Mouse (Mus musculus): ENCODE data around the gene Pdgfd. TPM values are rescaled to one million over a fixed set of nuclear protein-coding genes. Genes with fewer than 3 reads are reported as not detected.

Gene Pdgfd
- polyA plus RNA-seq, 2 experiments = 0.20 to 0.66 TPM

DNA sequence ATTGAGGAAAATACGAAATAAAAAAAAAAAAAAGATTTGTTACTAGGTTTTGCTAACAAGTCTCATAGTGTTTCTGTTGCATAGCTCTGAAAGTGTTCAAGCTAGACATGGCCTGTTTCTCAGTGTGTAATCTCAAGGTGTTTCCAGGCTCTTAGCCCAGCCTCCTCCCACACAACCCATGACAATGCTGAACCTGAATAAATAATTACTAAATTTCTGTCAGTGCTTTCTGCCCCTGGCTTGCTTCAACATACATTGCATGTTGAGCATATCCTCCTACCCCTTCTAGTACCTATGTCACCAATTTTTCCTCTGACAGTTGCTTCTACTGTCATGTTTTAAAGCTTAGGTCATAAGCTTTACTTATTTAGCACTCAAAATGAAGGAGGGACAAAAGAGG lies 171.0 kb downstream of the Pdgfd start:
- H3K4me2 ChIP-seq (ENCODE audit: low read depth) = no peak overlapping the region
- H3K36me3 ChIP-seq (replicated peaks; ENCODE audit: control insufficient read depth, insufficient read depth, low read depth) = no peaks in the 10 kb centered on the region
- H3K9ac ChIP-seq (replicated peaks) = no peak overlapping the region
- H3K9me3 ChIP-seq (ENCODE audit: control insufficient read depth, low read length) = no peaks in the 10 kb centered on the region
- no peak overlapping the region for H3K4me3 ChIP-seq (ENCODE audit: insufficient read depth in 1 of 2, low read depth in 2 of 2, low read length in 2 of 2)
- DNase-seq (ENCODE audit: low read depth in 3 of 3, low spot score in 3 of 3) (no peak), ATAC-seq (ENCODE audit: insufficient read depth) (no peak)
- H3K27ac ChIP-seq = no peak overlapping the region
- H3K27me3 ChIP-seq (ENCODE audit: control insufficient read depth, insufficient read depth, low read length) = no peaks in the 10 kb centered on the region
- no peaks in the 10 kb centered on the region for H3K4me1 ChIP-seq (replicated peaks; ENCODE audit: control insufficient read depth in 2 of 2, insufficient read depth in 2 of 2, low read length in 1 of 2)
- 41% methylated on average over 1 of the region's 1 CpGs for WGBS (ENCODE audit: insufficient replicate concordance)
- TF ChIP-seq CTCF (IDR thresholded peaks at IDR 0.05; ENCODE audit: low read depth) (no peak), EP300 (IDR thresholded peaks at IDR 0.05; ENCODE audit: low read depth) (no peak)

GRCm38 (mm10) chr9:6340750-6341149 lies 172.4 kb downstream of the Pdgfd start:
- Histone ChIP-seq H3K9me3 (ENCODE audit: control insufficient read depth, low read length) (no peaks in the 10 kb centered on the region), H3K36me3 (replicated peaks; ENCODE audit: control insufficient read depth, insufficient read depth, low read depth) (no peaks in the 10 kb centered on the region), H3K27me3 (ENCODE audit: control insufficient read depth, insufficient read depth, low read length) (no peaks in the 10 kb centered on the region), H3K4me1 (replicated peaks; ENCODE audit: control insufficient read depth in 2 of 2, insufficient read depth in 2 of 2, low read length in 1 of 2) (no peaks in the 10 kb centered on the region), H3K27ac (no peak overlapping the region), H3K4me2 (ENCODE audit: low read depth) (no peak overlapping the region), H3K9ac (replicated peaks) (no peak overlapping the region), H3K4me3 (ENCODE audit: insufficient read depth in 1 of 2, low read depth in 2 of 2, low read length in 2 of 2) (no peak overlapping the region)
- no peak for DNase-seq (ENCODE audit: low read depth in 3 of 3, low spot score in 3 of 3)
- TF ChIP-seq CTCF (IDR thresholded peaks at IDR 0.05; ENCODE audit: low read depth) (no peak), EP300 (IDR thresholded peaks at IDR 0.05; ENCODE audit: low read depth) (no peak)
- ATAC-seq (ENCODE audit: insufficient read depth) = no peak

DNA sequence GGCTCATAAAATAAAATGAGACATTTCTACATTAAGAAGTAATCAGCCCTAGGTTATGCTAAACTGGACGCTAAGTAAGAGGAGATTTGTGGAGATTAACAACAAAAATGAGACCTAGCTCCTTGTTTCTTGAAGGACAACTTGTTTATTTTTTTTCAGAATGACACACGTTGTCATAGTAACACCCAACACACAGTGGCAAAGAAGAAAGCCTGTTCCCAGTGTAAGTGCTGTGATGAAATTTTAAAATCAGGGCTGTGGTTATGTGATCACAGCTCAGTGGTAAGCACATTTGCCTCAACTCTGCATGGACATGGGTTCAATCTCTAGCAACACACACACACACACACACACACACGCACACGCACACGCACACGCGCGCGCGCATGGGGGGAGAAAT lies 174.5 kb downstream of the Pdgfd start:
- TF ChIP-seq CTCF (IDR thresholded peaks at IDR 0.05; ENCODE audit: low read depth) (no peak), EP300 (IDR thresholded peaks at IDR 0.05; ENCODE audit: low read depth) (no peak)
- ATAC-seq (ENCODE audit: insufficient read depth) (no peak), DNase-seq (ENCODE audit: low read depth in 3 of 3, low spot score in 3 of 3) (no peak)
- Histone ChIP-seq H3K36me3 (replicated peaks; ENCODE audit: control insufficient read depth, insufficient read depth, low read depth) (no peaks in the 10 kb centered on the region), H3K9me3 (ENCODE audit: control insufficient read depth, low read length) (no peaks in the 10 kb centered on the region), H3K4me2 (ENCODE audit: low read depth) (no peak overlapping the region), H3K4me1 (replicated peaks; ENCODE audit: control insufficient read depth in 2 of 2, insufficient read depth in 2 of 2, low read length in 1 of 2) (no peaks in the 10 kb centered on the region), H3K27me3 (ENCODE audit: control insufficient read depth, insufficient read depth, low read length) (no peaks in the 10 kb centered on the region), H3K27ac (no peak overlapping the region), H3K9ac (replicated peaks) (no peak overlapping the region), H3K4me3 (ENCODE audit: insufficient read depth in 1 of 2, low read depth in 2 of 2, low read length in 2 of 2) (no peak overlapping the region)
- WGBS (ENCODE audit: insufficient replicate concordance) = 89% methylated on average over 10 of the region's 10 CpGs

DNA sequence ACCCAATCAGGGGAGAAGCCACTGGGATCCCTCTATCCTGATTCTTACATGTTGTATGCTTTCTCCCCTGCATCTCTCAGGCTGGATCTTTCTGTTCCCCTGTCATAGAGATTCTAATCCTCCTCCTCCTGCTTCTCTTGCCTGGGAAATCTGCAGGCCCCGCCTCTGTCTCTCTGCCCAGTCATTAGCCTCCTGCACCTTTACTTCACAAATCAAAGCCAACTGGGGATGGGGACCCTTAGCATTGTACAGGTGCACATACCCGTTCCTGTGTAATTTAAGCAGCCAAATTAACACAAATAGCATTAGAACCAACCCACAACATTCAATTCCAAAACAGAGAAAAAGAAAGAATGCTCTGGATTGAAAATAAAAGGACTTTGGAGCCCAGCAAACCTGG lies 176.1 kb downstream of the Pdgfd start:
- H3K36me3 ChIP-seq (replicated peaks; ENCODE audit: control insufficient read depth, insufficient read depth, low read depth) = no peaks in the 10 kb centered on the region
- no peak for ATAC-seq (ENCODE audit: insufficient read depth)
- TF ChIP-seq EP300 (IDR thresholded peaks at IDR 0.05; ENCODE audit: low read depth) = no peak
- TF ChIP-seq CTCF (IDR thresholded peaks at IDR 0.05; ENCODE audit: low read depth) = no peak
- no peak overlapping the region for H3K9ac ChIP-seq (replicated peaks)
- no peak for DNase-seq (ENCODE audit: low read depth in 3 of 3, low spot score in 3 of 3)
- H3K27ac ChIP-seq = no peak overlapping the region
- WGBS (ENCODE audit: insufficient replicate concordance) = 49% methylated on average over 2 of the region's 2 CpGs
- H3K4me1 ChIP-seq (replicated peaks; ENCODE audit: control insufficient read depth in 2 of 2, insufficient read depth in 2 of 2, low read length in 1 of 2) = no peaks in the 10 kb centered on the region
- no peak overlapping the region for H3K4me3 ChIP-seq (ENCODE audit: insufficient read depth in 1 of 2, low read depth in 2 of 2, low read length in 2 of 2)
- no peak overlapping the region for H3K4me2 ChIP-seq (ENCODE audit: low read depth)
- no peaks in the 10 kb centered on the region for H3K9me3 ChIP-seq (ENCODE audit: control insufficient read depth, low read length)
- no peaks in the 10 kb centered on the region for H3K27me3 ChIP-seq (ENCODE audit: control insufficient read depth, insufficient read depth, low read length)

DNA sequence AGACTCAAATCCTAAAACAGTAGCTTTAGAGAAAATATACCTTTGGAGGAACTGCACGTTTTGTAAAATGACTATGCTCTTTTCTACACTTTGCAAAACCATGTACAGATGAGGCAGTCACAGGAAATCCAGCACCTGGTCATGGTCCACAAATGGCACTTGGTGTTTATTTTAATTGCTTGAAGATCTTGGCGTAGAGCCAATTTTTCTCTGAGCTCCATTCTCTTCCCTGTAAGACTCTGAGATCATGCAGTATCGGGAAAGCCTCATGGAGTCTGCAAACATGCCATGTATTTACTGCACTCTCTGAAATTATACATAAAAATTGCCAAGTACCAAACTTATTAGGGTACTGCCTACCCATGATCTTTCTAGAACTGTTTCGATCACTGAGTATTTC lies 176.5 kb downstream of the Pdgfd start:
- H3K4me3 ChIP-seq (ENCODE audit: insufficient read depth in 1 of 2, low read depth in 2 of 2, low read length in 2 of 2) = no peak overlapping the region
- 58% methylated on average over 4 of the region's 4 CpGs for WGBS (ENCODE audit: insufficient replicate concordance)
- ATAC-seq (ENCODE audit: insufficient read depth) = no peak
- no peaks in the 10 kb centered on the region for H3K27me3 ChIP-seq (ENCODE audit: control insufficient read depth, insufficient read depth, low read length)
- no peak for TF ChIP-seq CTCF (IDR thresholded peaks at IDR 0.05; ENCODE audit: low read depth)
- no peak for TF ChIP-seq EP300 (IDR thresholded peaks at IDR 0.05; ENCODE audit: low read depth)
- no peak overlapping the region for H3K9ac ChIP-seq (replicated peaks)
- no peak overlapping the region for H3K4me2 ChIP-seq (ENCODE audit: low read depth)
- H3K27ac ChIP-seq = no peak overlapping the region
- H3K4me1 ChIP-seq (replicated peaks; ENCODE audit: control insufficient read depth in 2 of 2, insufficient read depth in 2 of 2, low read length in 1 of 2) = no peaks in the 10 kb centered on the region
- H3K36me3 ChIP-seq (replicated peaks; ENCODE audit: control insufficient read depth, insufficient read depth, low read depth) = no peaks in the 10 kb centered on the region
- H3K9me3 ChIP-seq (ENCODE audit: control insufficient read depth, low read length) = no peaks in the 10 kb centered on the region
- no peak for DNase-seq (ENCODE audit: low read depth in 3 of 3, low spot score in 3 of 3)

- H3K27ac ChIP-seq = no peak overlapping the region
- H3K4me1 ChIP-seq (replicated peaks; ENCODE audit: control insufficient read depth in 2 of 2, insufficient read depth in 2 of 2, low read length in 1 of 2) = no peaks in the 10 kb centered on the region
- H3K4me3 ChIP-seq (ENCODE audit: insufficient read depth in 1 of 2, low read depth in 2 of 2, low read length in 2 of 2) = no peak overlapping the region
- ATAC-seq (ENCODE audit: insufficient read depth) (no peak), DNase-seq (ENCODE audit: low read depth in 3 of 3, low spot score in 3 of 3) (no peak)
- H3K9ac ChIP-seq (replicated peaks) = no peak overlapping the region
- no peaks in the 10 kb centered on the region for H3K27me3 ChIP-seq (ENCODE audit: control insufficient read depth, insufficient read depth, low read length)
- no peaks in the 10 kb centered on the region for H3K36me3 ChIP-seq (replicated peaks; ENCODE audit: control insufficient read depth, insufficient read depth, low read depth)
- H3K9me3 ChIP-seq (ENCODE audit: control insufficient read depth, low read length) = no peaks in the 10 kb centered on the region
- WGBS (ENCODE audit: insufficient replicate concordance) = 46% methylated on average over 1 of the region's 1 CpGs
- no peak overlapping the region for H3K4me2 ChIP-seq (ENCODE audit: low read depth)
- TF ChIP-seq CTCF (IDR thresholded peaks at IDR 0.05; ENCODE audit: low read depth) = no peak
- TF ChIP-seq EP300 (IDR thresholded peaks at IDR 0.05; ENCODE audit: low read depth) = no peak
Measured at GRCm38 (mm10) chr9:6345366-6345765, 177.0 kb downstream of the Pdgfd start.
